Mouse (Mus musculus) effector memory CD4-positive, alpha-beta T cell, adult 5 months (primary cell): ENCODE results near the gene Gm3558. TPM values are rescaled to one million over a fixed set of nuclear protein-coding genes. Genes with fewer than 3 reads are reported as not detected.

Experiments used
- polyA plus RNA-seq: library from polyadenylated mRNA; unstranded; fragments of 100-300 nt; shearing (Covaris generic); gene quantifications from one replicate; pipeline ENCODE4 v1.2.1, GENCODE M21; 2017

Gene Gm3558
- polyA plus RNA-seq: not detected

GRCm38 (mm10) chr14:7568382-7568781 lies at the start of gene Gm3558:
Gene Gm3558, minus strand, starts transcription at chr14:7568566.

DNA sequence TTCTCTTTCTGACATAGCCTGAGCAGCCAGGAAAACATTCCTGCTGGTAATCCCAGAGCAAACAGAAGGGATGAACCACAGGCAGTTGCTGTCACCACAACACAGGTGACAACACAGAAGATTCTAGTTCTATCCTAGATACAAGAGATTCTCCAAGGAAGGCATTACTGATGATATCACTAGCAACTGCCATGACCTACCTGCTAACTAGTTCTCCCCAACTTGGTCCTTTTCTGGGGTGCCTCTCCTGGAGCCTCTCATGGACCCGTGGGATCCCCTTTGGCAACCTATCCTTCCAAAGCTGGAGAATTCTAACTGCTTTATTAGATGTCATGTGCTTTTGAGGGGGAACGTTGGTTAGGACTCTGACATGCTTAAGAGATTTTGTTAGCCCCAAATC lies 27.1 kb upstream of the Gm3558 start, which contains the start of gene Gm10338:
TSS of gene Gm10338 (minus strand) at position 101 of the 400 bp plus-strand sequence.

Other genes starting within 250 kb of the Gm3558 start
- gene Gm5797, start 236.2 kb downstream of the Gm3558 start, polyA plus RNA-seq: not detected
- gene Gm8374, start 203.4 kb downstream of the Gm3558 start, polyA plus RNA-seq: not detected
- 0.29 TPM for gene Gm3755, start 117.6 kb downstream of the Gm3558 start, polyA plus RNA-seq
- gene Gm3752, start 84.8 kb downstream of the Gm3558 start, polyA plus RNA-seq: not detected
- gene Gm10338, start 27.0 kb upstream of the Gm3558 start, polyA plus RNA-seq: not detected
- gene Gm10128, start 75.4 kb upstream of the Gm3558 start, polyA plus RNA-seq: not detected
- gene Gm26661, start 223.0 kb upstream of the Gm3558 start, polyA plus RNA-seq: not detected
- gene Flnb, start 249.4 kb upstream of the Gm3558 start, polyA plus RNA-seq: 17.0 TPM